Comparison of ENCODE assay signal across 14 mouse cellular contexts in genomic region chr12:91495497-91496225, GRCm38 (mm10).
A peak's percentile ranks its signal among the peaks of the same experiment; 100 is the strongest.
DNase-seq lines count a peak whose midpoint lies in the region; ATAC-seq lines count a peak whose summit lies in the region.
"Had no signal": no experiment of that assay in that cellular context is flagged by ENCODE, and none has a peak within 500 bp of the region (broad histone marks: within the 10 kb centered on the region; RNA-seq: fewer than 3 reads in every experiment).

No protein-coding gene starts in this region.

- no peak overlapping the region for H3K4me2 ChIP-seq in neural tube, embryonic 12.5 days (replicated peaks)
- H3K4me2 ChIP-seq in neural tube, embryonic 15.5 days = no peak overlapping the region
- peak overlapping the region; percentile 16; the same call in 1 of the 2 replicates for H3K4me2 ChIP-seq in forebrain, embryonic 14.5 days (ENCODE audit: low read length)
- 0 out of 2 replicates have a peak overlapping the region, but pooled peaks have one; percentile 2 for H3K4me2 ChIP-seq in stomach, embryonic 14.5 days (replicated peaks; ENCODE audit: low read depth, low read length)

- no peak overlapping the region for H3K27ac ChIP-seq in neural tube, embryonic 12.5 days
- no peak overlapping the region; the same call in 1 of the 2 replicates for H3K27ac ChIP-seq in neural tube, embryonic 15.5 days (replicated peaks)
- 0 out of 2 replicates have a peak overlapping the region, but pooled peaks have one; percentile 39 for H3K27ac ChIP-seq in forebrain, embryonic 14.5 days (ENCODE audit: low read depth, low read length)
- peak overlapping the region; percentile 64 for H3K27ac ChIP-seq in midbrain, embryonic 10.5 days (replicated peaks)
- no peak overlapping the region for H3K27ac ChIP-seq in stomach, embryonic 14.5 days (ENCODE audit: low read length)

- no peaks in the 10 kb centered on the region for H3K36me3 ChIP-seq in neural tube, embryonic 12.5 days
- no peaks in the 10 kb centered on the region for H3K36me3 ChIP-seq in neural tube, embryonic 15.5 days
- no peaks in the 10 kb centered on the region for H3K36me3 ChIP-seq in forebrain, embryonic 14.5 days (ENCODE audit: control insufficient read depth, insufficient read depth, low read length)
- H3K36me3 ChIP-seq in midbrain, embryonic 10.5 days = no peaks in the 10 kb centered on the region
- H3K36me3 ChIP-seq in stomach, embryonic 14.5 days (ENCODE audit: control insufficient read depth, insufficient read depth, low read length) = no peaks in the 10 kb centered on the region

- WGBS in neural tube, embryonic 12.5 days = 56% methylated on average over 11 of the region's 11 CpGs
- WGBS in neural tube, embryonic 15.5 days = 46% methylated on average over 11 of the region's 11 CpGs
- WGBS in forebrain, embryonic 14.5 days = 26% methylated on average over 10 of the region's 11 CpGs
- 56% methylated on average over 11 of the region's 11 CpGs for WGBS in midbrain, embryonic 10.5 days
- 41% methylated on average over 10 of the region's 11 CpGs for WGBS in stomach, embryonic 14.5 days

- peaks cover 10% of the 10 kb centered on the region for H3K4me1 ChIP-seq in neural tube, embryonic 12.5 days
- H3K4me1 ChIP-seq in neural tube, embryonic 15.5 days = 0 out of 2 replicates have a peak, but pooled peaks cover 9% of the 10 kb centered on the region
- peaks cover 12% of the 10 kb centered on the region; the same call in 1 of the 2 replicates for H3K4me1 ChIP-seq in forebrain, embryonic 14.5 days (ENCODE audit: control insufficient read depth, insufficient read depth, low read length)
- peaks cover 15% of the 10 kb centered on the region for H3K4me1 ChIP-seq in midbrain, embryonic 10.5 days
- no peaks in the 10 kb centered on the region for H3K4me1 ChIP-seq in stomach, embryonic 14.5 days (ENCODE audit: control insufficient read depth, insufficient read depth, low read length)

- no peaks in the 10 kb centered on the region for H3K27me3 ChIP-seq in neural tube, embryonic 12.5 days (replicated peaks)
- H3K27me3 ChIP-seq in neural tube, embryonic 15.5 days (replicated peaks) = no peaks in the 10 kb centered on the region
- H3K27me3 ChIP-seq in forebrain, embryonic 14.5 days (replicated peaks; ENCODE audit: control insufficient read depth, insufficient read depth, low read length) = no peaks in the 10 kb centered on the region
- H3K27me3 ChIP-seq in midbrain, embryonic 10.5 days (ENCODE audit: low read depth, poor library complexity, severe bottlenecking) = no peaks in the 10 kb centered on the region
- no peaks in the 10 kb centered on the region for H3K27me3 ChIP-seq in stomach, embryonic 14.5 days (ENCODE audit: control insufficient read depth, insufficient read depth, low read length)

- peak; percentile 79; the same call in 1 of the 2 replicates for ATAC-seq in neural tube, embryonic 12.5 days (ENCODE audit: low FRiP score, low read depth)
- ATAC-seq in neural tube, embryonic 15.5 days (ENCODE audit: low FRiP score) = no peak
- ATAC-seq in forebrain, embryonic 14.5 days = peak; percentile 46
- no peak for ATAC-seq in stomach, embryonic 14.5 days (ENCODE audit: insufficient number of reproducible peaks, insufficient read depth, low FRiP score, low read depth)

- intact Hi-C loops in heart, postnatal 25 days (cut with DNase I) = no loop called here
- intact Hi-C loops in left cerebral cortex, postnatal 25 days (cut with DNase I) = no loop called here

- no peak overlapping the region for H3K4me3 ChIP-seq in neural tube, embryonic 12.5 days
- H3K4me3 ChIP-seq in neural tube, embryonic 15.5 days (replicated peaks) = no peak overlapping the region
- no peak overlapping the region for H3K4me3 ChIP-seq in forebrain, embryonic 14.5 days (ENCODE audit: low read depth, low read length)
- no peak overlapping the region for H3K4me3 ChIP-seq in midbrain, embryonic 10.5 days
- no peak overlapping the region for H3K4me3 ChIP-seq in stomach, embryonic 14.5 days (ENCODE audit: low read depth, low read length)

- no peak overlapping the region for H3K9ac ChIP-seq in neural tube, embryonic 12.5 days
- no peak overlapping the region for H3K9ac ChIP-seq in neural tube, embryonic 15.5 days (replicated peaks)
- H3K9ac ChIP-seq in forebrain, embryonic 14.5 days (ENCODE audit: low read length) = no peak overlapping the region; the same call in 1 of the 2 replicates
- H3K9ac ChIP-seq in stomach, embryonic 14.5 days (replicated peaks; ENCODE audit: low read depth, low read length) = no peak overlapping the region

- H3K9me3 ChIP-seq in neural tube, embryonic 12.5 days = no peaks in the 10 kb centered on the region
- H3K9me3 ChIP-seq in neural tube, embryonic 15.5 days (replicated peaks) = no peaks in the 10 kb centered on the region
- no peaks in the 10 kb centered on the region for H3K9me3 ChIP-seq in forebrain, embryonic 14.5 days (replicated peaks; ENCODE audit: control insufficient read depth, low read length)
- H3K9me3 ChIP-seq in midbrain, embryonic 10.5 days (replicated peaks) = no peaks in the 10 kb centered on the region
- H3K9me3 ChIP-seq in stomach, embryonic 14.5 days (ENCODE audit: control insufficient read depth, low read depth, low read length) = no peaks in the 10 kb centered on the region

- DNase-seq in forebrain, embryonic 14.5 days (ENCODE audit: low spot score) = peak; percentile 39
- DNase-seq in midbrain, embryonic 10.5 days (ENCODE audit: low spot score) = no peak
- no peak for DNase-seq in urinary bladder, postnatal 10 days (ENCODE audit: low spot score)
- no peak for DNase-seq in heart, postnatal 25 days (ENCODE audit: low spot score)
- no peak for DNase-seq in left cerebral cortex, postnatal 25 days (ENCODE audit: low spot score in 2 of 2)
- DNase-seq: cerebellum, adult 11 months; heart, adult 11 months; heart, postnatal 10 days; kidney, adult 11 months; kidney, postnatal 36 days; thymus, postnatal 14 days had no signal

Comparison
In these comparisons a context has a peak if more than half of its experiments do, and no peak if none do; other contexts are left out.
1. ATAC-seq: peak in neural tube, embryonic 12.5 days (single experiment) and forebrain, embryonic 14.5 days (single experiment); none in neural tube, embryonic 15.5 days (single experiment) and stomach, embryonic 14.5 days (single experiment).
2. H3K27ac ChIP-seq: peak in forebrain, embryonic 14.5 days (single experiment) and midbrain, embryonic 10.5 days (single experiment); none in neural tube, embryonic 12.5 days (single experiment), neural tube, embryonic 15.5 days (single experiment) and stomach, embryonic 14.5 days (single experiment).
3. H3K4me2 ChIP-seq: peak in forebrain, embryonic 14.5 days (single experiment) and stomach, embryonic 14.5 days (single experiment); none in neural tube, embryonic 12.5 days (single experiment) and neural tube, embryonic 15.5 days (single experiment).